Mouse (Mus musculus) inflammation-experienced regulatory T-cells, adult 6 months (primary cell): ENCODE measurements around the gene Uba7. TPM values are rescaled to one million over a fixed set of nuclear protein-coding genes. Genes with fewer than 3 reads are reported as not detected.
"Not testable (repeated sequence)": the region's sequence is repeated elsewhere in the genome, so short reads cannot be mapped to it uniquely, and the experiment has no call there.

Source experiments
- ATAC-seq: one replicate; pipeline ENCODE4 v1.8.0; 2017
- polyA plus RNA-seq, 3 experiments: library from polyadenylated mRNA; unstranded; fragments of 100-300 nt; shearing (Covaris generic); gene quantifications; one replicate each; pipeline ENCODE4 v1.2.1; 2017

Gene Uba7
- polyA plus RNA-seq, 3 experiments from 2014 or later = 120 to 204 (median 167) TPM

- no peak for ATAC-seq
Measured at GRCm38 (mm10) chr9:107994464-107994863, 19.2 kb downstream of the Uba7 start.

- ATAC-seq = no peak
Measured at GRCm38 (mm10) chr9:107995513-107995912, 20.2 kb downstream of the Uba7 start.

- no peak for ATAC-seq
Measured at GRCm38 (mm10) chr9:107996049-107996448, 20.7 kb downstream of the Uba7 start, which contains the start of gene Gm20662. Gene Gm20662 (plus strand): TSS chr9:107996349.

- ATAC-seq = peak; percentile 97
Measured at GRCm38 (mm10) chr9:108001922-108002770, 26.8 kb downstream of the Uba7 start, which contains the start of gene Ip6k1. Gene Ip6k1 (plus strand): TSS chr9:108002501.

GRCm38 (mm10) chr9:108002778-108003530, 27.6 kb downstream of the Uba7 start:
- peak; percentile 27 for ATAC-seq

- ATAC-seq = no peak
Measured at GRCm38 (mm10) chr9:108003531-108003890, 28.2 kb downstream of the Uba7 start.

GRCm38 (mm10) chr9:108008041-108008440, 32.7 kb downstream of the Uba7 start:
- no peak for ATAC-seq

GRCm38 (mm10) chr9:108010385-108010784, 35.1 kb downstream of the Uba7 start:
- ATAC-seq = peak; percentile 60

- not testable (repeated sequence) for ATAC-seq
Measured at GRCm38 (mm10) chr9:108013577-108013976, 38.3 kb downstream of the Uba7 start.

- ATAC-seq = no peak
Measured at GRCm38 (mm10) chr9:108017127-108017526, 41.8 kb downstream of the Uba7 start.

- ATAC-seq = no peak
Measured at GRCm38 (mm10) chr9:108020741-108021140, 45.4 kb downstream of the Uba7 start.

GRCm38 (mm10) chr9:108023216-108023615, 47.9 kb downstream of the Uba7 start:
- ATAC-seq = no peak

- no peak for ATAC-seq
Measured at GRCm38 (mm10) chr9:108026584-108026983, 51.3 kb downstream of the Uba7 start.

GRCm38 (mm10) chr9:108027867-108028266, 52.6 kb downstream of the Uba7 start:
- ATAC-seq = no peak

GRCm38 (mm10) chr9:108032126-108032525, 56.8 kb downstream of the Uba7 start:
- ATAC-seq = no peak

Other genes starting within 250 kb of the Uba7 start
- 100 to 1,000 TPM; 305 to 399 (median 332) TPM for gene Rbm5, start 204.5 kb upstream of the Uba7 start, polyA plus RNA-seq
- gene Rbm6, start 102.3 kb upstream of the Uba7 start, polyA plus RNA-seq = 100 to 1,000 TPM in 2 of 3 experiments, 10 to 100 TPM in 1; 74.5 to 126 (median 101) TPM
- 10 to 100 TPM; 10.2 to 11.9 (median 10.6) TPM for gene Mon1a, start 87.4 kb upstream of the Uba7 start, polyA plus RNA-seq
- under 1 TPM in 1 of 3 experiments, not detected in 2; 0.07 TPM for gene Mst1r, start 68.6 kb upstream of the Uba7 start, polyA plus RNA-seq
- gene Actl11, start 47.0 kb upstream of the Uba7 start, polyA plus RNA-seq = not detected
- not detected for gene Camkv, start 39.8 kb upstream of the Uba7 start, polyA plus RNA-seq
- 10 to 100 TPM in 1 of 3 experiments, 1 to 10 TPM in 2; 2.7 to 11.6 (median 8.2) TPM for gene Traip, start 25.4 kb upstream of the Uba7 start, polyA plus RNA-seq
- not detected for gene Gm20661, start 7.6 kb downstream of the Uba7 start, polyA plus RNA-seq
- gene Inka1, start 10.4 kb downstream of the Uba7 start, polyA plus RNA-seq = under 1 TPM; 0.35 to 0.89 (median 0.82) TPM
- gene Cdhr4, start 17.0 kb downstream of the Uba7 start, polyA plus RNA-seq = under 1 TPM in 1 of 3 experiments, not detected in 2; 0.73 TPM
- not detected for gene Gm20662, start 20.8 kb downstream of the Uba7 start, polyA plus RNA-seq
- 10 to 100 TPM; 20.8 to 95.9 (median 58.2) TPM for gene Ip6k1, start 27.0 kb downstream of the Uba7 start, polyA plus RNA-seq
- 10 to 100 TPM; 15.2 to 19.6 (median 18.4) TPM for gene Gmppb, start 73.7 kb downstream of the Uba7 start, polyA plus RNA-seq
- gene Amigo3, start 77.7 kb downstream of the Uba7 start, polyA plus RNA-seq = 1 to 10 TPM in 2 of 3 experiments, under 1 TPM in 1; 0.69 to 3.9 (median 1.9) TPM
- under 1 TPM in 2 of 3 experiments, not detected in 1; 0.67 to 0.87 TPM for gene Mst1, start 104.9 kb downstream of the Uba7 start, polyA plus RNA-seq
- gene Rnf123, start 107.8 kb downstream of the Uba7 start, polyA plus RNA-seq = 10 to 100 TPM; 36.0 to 83.5 (median 66.3) TPM
- 10 to 100 TPM; 35.3 to 52.6 (median 45.0) TPM for gene Apeh, start 119.1 kb downstream of the Uba7 start, polyA plus RNA-seq
- under 1 TPM; 0.09 to 0.59 (median 0.38) TPM for gene Bsn, start 214.9 kb downstream of the Uba7 start, polyA plus RNA-seq